Mouse (Mus musculus) frontal cortex, postnatal 25 days (tissue): ENCODE data around the gene Wdr70.

Source experiments
- DNase-seq, 2 experiments: peaks; one replicate each; pipeline ENCODE4 v3.0.0; 2022; ENCODE audit warnings: low spot score in 2 of 2

Wdr70 gene

DNA sequence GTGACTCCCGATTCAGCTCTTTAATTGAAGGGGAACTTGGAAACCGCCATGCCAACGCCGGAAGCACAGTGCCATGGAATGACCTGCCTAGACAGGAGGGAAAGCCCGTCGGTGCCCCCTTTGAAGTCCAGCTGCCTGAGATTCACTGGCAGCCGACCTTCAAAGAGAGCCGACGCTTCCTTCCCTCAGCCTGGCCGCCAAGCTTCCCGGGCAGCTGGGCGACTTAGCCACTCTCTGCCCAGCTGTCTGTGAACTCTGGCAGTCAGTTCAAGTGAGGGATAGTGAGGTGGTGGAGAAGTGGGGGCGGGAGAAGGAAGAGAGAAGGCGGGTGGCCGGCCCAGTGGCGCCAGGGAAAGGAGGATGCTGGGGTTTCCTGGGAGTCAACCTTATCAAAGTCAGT lies 164.9 kb downstream of the Wdr70 start:
- no peak for DNase-seq

DNA sequence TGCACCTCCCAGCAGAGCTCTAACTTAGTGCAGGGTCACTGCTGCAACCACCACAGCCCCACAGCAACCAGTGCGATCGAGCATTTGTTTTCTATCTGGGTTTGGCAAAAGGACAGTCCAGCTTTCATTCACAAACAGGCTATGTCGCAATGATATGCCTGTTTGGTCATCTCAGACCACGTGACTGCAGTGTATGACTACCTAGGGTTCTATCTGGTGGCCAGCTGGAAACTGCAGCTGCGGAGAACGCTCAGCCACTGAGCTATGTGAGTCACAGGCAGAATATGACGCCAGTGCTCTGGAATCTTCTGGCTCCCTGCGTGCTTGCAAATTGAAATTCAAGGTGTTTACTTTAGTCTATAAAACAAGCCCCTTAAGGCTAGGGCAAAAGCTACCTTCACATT lies 167.4 kb downstream of the Wdr70 start:
- no peak for DNase-seq

DNA sequence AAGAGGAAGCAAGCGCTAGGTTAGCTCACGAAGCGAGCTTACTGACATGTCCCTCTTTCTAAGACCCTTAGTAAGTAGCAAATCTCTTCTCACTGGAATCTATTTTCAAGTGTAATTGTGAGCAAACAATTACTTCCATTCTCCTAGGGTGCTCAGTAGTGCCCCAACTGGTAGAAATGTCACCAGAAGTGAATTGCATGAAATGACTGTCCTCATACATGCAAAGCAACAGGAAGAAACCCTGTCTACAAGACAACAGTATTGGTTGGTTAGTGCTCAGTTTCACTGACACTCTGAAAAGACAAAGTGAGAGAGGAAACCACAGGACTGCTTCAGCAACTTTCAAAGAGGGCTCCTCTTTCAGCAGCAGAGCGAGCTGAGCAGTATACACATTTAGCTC lies 173.6 kb downstream of the Wdr70 start:
- no peak for DNase-seq

DNA sequence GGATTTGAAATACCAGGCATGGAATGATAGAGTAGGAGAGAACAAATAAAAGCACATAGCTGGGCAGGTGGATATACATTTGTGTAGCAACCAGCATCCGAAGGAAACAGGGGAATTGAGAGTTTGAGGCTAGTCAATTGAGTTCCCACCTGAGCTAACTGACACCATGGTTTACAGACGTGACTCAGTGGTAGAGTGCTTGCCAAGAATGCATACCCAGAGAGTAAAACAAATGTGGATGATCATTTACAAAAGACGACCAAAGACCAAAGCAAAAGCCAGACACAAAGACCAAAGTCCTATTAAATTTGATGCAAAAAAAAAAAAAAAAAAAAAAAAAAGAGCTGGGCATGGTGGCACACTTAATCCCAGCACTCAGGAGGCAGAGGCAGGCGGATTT lies 175.7 kb downstream of the Wdr70 start:
- no peak for DNase-seq

DNA sequence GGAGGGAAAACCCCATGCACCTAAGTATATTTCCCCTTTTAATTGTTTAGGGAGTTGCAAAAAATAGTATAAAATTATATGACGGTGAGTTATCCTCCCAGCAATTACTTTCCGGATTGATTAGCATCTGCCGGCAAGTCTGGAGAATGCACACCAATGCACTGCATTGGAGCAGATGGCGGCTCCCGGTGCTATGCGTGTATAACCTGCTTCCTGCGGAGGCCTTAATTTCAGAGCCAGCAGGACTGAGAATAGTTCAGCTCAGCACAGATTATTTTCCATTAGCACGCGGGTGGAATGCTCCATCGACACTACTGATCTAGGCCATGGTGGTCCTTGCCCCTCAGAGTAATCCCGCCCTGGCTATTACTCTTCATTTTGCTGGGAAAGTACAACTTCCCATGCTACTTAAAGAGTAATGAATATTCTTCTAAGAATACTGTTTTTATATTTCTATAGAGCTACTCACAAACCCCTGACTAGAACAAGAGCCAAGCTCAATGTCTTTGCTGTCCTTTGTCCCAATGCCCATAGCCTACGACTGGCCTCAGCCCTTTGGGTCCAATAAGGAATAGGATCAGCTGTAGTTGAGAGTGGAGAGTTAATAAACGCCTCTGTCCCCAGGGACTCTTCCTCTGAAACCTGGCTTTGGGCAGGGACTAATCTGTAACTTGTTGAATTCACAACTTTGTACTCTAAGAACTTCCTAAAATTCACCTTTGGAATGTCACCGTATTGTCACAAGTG lies 176.5 kb downstream of the Wdr70 start:
- DNase-seq: no peak

DNA sequence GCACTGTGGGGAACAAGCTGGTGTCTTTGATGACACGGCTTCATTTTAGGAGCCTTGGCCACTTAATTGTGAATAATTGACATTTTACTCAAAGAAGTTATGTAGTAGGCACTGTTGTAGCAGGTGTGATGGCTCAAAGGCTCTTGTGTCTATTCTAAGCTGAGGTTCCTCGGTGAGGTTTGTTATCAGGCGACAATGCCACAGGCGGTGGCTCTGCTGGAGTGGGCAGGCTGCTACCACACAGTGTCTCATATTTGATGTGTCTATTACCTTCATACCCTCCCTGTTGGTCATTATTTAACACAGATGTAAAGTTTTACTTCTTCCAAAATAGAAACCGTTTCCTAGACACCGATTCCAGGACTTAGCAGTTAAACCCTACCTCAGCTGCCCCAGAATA lies 177.9 kb downstream of the Wdr70 start:
- no peak for DNase-seq

DNA sequence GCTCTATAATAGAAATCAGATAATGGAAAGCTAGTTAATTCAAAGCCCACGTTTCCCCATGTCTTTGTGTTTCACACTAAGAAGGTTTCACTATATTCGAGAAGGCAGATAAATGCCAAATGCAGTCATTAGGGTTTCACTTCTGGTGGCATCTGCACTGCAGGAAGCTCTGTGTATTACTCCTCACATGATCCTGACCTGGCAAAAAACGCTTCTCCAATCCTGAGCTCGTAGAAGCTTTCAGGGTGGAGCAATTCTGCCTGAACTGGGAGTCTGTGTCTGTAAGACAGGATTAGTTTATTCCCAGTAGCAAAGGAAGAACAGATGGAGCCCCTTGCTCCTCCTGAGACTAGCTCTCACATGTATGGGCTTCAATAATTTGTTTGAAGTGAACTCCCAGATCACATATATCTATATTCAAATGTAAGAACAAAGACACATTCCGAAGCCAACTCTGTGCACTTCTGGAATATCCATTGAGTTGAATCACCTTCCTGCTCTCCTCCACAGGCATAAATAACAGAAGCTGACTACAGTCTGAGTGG lies 192.4 kb downstream of the Wdr70 start:
- no peak for DNase-seq

DNA sequence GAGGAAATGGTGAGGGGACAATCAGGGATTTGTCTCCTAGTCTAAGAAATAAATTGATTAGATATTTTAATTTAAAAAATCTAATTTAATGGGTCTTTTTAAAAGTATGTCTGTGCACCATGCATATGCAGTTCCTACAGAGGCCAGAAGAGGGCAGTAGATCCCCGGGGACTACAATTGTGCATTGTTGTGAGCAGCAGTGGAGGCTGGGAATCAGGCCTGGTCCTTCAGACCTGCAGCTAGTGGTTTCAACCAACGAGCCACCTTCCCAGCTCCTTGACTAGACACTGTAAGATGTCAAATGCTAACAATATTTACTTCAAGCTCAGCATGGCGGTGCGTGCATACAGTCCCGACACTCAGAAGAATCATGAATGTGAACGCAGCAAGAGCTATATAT lies 199.7 kb downstream of the Wdr70 start:
- no peak for DNase-seq

DNA sequence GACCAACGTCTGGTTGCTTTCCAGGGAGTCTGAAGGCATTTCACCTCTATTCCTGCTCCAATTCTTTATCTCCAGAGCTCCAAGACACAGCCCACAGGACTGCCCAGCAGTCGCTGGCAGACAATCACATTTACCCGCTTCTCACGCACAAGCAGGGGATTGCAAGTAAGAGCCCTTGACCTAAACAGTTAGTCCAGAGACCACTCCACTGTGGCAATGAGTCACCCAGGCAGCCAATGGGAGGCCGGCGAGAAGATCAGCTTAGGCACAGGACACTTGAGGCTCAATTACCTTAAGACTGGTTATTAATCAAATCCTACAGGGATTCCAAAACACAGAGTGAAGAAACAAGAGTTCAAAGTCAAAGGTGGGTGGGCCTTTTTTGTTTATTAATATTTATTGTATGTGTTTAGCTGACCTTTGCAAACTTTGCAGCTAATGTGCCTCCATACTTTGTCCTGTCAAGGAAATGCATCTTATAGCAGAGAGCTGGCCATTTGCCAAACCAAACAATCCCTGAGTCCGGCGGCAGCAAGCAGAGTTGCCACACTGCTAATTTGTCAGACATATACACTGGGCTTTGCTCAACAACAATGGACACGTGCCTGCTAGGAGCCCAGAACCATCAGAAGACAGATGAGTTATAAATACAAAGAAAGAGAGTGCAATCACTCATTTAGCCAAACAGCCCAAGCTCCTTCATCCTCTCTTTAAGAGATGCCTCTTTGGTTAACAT lies 207.3 kb downstream of the Wdr70 start:
- DNase-seq: no peak

DNA sequence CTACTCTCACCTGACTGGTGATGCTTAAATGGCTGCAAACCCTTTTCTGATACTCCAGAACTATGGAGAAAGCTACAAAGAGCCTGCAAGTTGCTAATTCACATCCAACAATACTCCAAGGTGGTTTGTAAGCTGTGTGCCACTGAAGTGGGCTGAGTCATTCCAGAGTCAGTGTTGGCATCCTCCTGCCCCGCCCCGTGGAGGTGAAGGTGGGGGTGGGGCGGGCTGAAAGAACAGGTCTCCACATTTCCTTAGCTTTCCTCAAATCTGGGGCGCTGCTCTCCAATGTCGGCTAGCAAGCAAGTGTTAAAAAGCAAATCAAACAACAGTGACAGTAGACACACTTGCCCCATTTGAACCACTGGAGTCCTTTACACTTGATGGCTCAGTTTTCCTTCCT lies 208.7 kb downstream of the Wdr70 start:
- no peak for DNase-seq

DNA sequence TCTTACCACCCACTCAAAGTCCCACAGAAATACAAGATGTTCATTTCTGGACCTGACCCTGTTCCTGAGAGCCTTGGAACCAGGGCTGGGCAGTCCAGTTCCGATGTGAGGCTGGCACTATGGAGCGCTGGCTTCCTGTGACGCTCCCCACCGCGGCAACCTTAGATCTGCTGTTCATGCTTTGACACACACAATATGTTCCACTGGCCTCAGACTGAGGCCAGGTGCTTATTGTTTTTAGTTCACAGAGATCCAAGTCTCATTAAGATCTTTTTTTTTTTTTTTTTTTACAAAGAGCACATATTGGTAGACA lies 209.7 kb downstream of the Wdr70 start:
- DNase-seq: no peak

DNA sequence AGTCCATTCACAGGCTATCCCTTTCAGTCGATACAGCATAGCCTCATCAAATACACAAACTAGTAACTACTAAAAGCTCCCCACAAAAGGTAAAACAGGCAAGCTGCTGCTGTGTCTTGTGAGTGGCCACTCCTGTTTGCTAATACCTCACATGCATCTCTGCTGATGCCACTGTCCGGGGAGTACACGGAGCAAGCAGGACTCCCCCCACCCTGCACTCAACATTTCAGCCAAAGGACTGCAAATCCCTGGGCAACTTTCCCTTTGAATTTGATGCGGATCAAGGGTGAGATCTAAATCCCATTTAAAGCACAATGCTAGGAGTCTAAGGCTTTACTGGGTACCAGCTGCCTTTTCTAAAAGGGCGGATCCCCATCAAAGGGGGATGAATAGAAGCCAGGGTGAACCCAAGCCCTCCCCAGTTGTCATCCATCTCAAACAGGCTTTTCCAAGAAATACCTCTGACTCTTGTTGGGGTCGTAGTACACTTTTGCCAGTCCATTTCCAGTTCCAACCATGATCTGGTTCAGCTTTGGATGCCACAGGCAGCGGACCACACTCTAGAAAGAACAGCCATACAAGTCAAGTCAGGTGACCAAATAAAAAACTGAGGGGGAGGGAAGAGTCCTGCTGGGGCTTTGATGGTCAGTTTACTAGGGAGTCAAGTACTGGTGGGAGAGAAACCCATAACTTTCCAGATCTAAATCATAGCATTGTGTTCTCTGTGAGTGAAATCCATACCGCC lies 210.2 kb downstream of the Wdr70 start:
- DNase-seq: no peak

DNA sequence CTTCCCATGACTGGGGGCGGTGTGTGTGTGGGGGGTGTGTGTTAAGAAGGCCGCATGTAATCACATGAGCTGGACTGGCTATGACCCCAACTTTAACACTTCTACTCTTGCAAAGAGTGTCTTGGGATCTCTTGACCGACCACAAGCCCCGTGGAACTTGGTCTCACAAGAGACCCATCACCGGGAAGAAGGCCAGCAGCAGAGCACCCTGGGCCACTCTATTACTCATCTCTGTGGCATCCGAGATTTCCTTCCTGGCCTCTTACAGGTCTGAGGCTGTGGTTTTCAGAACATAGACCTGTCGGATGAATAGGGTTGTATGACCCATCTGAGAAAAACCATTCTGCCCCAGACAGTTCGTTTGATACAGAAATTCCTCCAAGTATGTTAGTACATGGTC lies 212.4 kb downstream of the Wdr70 start:
- DNase-seq: no peak

DNA sequence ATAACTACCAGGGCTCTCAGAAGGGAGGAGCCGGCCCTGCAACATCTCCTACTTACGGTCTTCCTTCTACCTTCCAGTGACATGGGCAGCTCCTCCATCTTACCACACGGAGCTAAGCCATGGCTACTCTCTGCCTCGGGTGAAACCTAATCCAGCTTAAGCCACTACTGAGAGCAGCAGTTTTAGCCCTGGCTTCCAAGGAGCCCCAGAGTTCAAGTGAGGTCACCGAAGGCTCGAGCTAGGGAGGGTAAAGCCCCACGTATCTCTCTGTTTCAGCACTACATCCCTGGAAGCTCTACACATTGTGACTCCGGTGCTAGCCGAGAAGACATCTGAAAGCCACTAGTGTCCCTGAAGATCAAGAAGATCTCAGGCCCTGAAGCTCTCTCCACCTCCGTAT lies 213.9 kb downstream of the Wdr70 start:
- no peak for DNase-seq

DNA sequence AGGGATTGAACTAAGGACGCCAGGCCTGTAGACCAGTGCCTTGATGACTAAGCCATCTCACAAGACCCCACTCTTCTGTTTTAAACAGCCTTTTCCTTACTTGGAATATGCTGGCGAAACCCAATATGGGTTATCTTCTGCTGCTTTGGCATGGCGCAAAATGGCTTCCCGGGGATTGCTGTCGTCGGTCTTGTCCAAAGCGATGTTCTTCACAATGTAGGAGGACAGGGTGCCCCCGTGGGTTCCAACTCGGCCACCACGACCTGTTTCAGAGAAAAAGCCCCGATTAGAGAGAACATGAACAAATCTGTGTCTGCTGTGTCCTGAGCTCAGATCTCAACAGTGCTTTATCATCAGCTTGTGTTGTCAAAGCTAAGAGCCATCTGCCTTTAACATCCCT lies 214.8 kb downstream of the Wdr70 start:
- DNase-seq: no peak

DNA sequence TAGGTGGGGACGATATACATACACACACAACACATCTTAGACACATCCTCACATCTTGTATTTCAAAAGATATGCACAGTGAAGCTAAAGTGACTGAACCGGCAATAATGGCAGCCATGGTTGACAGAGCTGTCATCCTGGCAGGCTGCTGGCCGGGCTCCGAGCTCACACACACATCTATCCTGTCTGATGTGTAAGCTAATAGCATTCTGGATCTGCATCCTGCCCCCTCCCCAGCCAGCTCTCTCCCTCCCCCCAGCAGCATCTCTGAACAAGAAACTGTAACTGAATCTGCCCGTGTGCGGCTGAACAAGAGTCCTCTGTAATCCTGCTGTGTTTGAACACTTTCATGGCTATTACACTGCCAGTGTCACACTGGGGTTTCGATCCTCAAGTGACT lies 219.1 kb downstream of the Wdr70 start:
- no peak for DNase-seq

DNA sequence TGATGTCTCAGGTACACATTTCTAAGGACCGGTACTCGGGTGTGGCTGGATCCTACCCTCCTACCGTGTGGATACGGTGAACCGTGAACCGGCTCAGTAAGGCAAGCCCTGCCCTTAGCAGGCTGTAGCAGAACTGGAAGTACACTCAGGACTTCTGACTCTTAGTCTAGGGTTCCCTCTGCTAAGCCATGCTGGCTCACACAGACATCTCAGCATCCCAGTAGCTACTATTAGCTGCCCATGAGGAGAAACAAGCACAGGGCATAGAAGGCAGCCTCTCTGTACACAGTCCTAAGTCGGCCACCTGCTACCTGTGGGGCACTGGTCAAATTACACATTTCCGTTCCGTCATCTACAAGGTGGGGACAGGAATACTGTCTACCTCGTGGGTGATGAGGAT lies 220.1 kb downstream of the Wdr70 start:
- no peak for DNase-seq

DNA sequence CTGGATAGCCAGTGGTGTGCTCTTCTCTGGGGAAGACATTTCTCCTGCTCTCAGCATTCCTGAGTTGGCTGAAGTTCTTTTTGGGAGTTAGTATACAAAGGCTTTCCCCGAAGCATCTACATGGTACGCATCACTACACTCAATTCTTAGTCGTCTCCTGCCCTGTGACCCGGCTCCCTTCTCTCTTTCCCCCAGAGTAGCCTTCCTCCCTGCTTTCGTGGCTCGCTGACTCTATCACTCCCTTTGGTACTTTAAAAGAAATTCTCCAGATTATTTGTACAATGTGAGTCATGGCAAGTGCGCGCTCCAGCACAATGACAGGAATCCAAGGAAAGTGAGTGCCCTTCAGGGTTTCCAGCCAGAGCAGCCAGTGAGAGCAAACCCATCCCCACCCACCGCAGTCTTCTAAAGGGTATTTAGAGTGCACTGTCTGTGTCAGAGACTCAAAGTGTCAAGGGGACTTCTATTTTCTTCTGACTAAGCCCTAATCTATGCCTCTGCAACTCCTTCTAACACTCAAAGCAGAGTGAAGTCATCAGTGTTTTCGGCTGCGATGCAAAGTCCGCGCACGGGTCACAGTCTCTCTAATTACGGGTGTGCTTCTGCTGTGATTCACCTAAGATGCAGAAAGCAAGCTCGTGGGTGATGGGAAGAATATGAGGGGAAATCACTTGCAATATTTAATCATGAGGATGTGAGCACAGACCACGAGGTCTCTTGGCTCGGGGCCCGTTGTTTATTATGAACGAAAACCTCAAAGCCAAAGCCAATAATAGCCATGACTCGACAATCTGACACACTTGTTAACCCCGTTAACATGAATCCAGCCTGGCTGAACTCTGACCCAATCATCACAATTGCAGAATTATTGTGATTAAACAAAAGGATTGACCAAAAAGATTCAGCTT lies 221.2 kb downstream of the Wdr70 start:
- no peak for DNase-seq

DNA sequence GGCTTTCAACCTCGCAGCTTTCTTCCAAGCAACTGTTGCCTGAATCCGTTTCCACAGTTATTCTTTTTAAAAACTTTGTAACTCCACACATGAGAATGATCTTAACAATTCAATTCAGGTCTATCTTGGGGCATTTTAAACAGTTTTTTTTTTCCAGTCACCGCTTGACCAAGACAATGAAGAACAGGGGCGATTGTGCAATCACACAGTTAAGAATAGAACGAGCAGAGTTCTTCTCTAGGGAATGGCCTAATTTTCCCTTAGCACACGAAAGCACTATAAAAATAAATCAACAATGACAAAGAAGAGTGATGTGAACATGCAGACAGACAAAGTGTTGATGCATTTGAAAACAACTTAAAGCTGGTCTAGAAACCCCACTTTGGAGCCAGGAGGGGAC lies 223.1 kb downstream of the Wdr70 start:
- no peak for DNase-seq

DNA sequence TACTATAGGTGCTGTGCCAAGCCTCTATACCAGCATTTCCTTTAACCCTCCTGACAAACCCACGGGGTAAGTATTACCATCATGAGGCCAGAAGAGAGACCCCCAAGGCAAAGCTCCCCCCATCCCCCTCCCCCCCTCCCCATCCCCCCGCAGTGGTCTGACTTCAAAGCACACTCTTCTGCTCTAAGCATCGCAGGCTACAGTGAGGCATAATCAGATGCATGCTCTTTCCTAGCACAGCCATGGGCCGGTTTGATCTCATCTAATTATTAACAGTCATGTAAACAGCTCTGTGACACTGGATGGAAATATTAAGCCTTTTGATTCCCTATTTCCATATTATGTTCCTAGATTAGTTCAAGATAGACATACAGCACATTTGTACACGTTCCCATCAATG lies 226.5 kb downstream of the Wdr70 start:
- no peak for DNase-seq

DNA sequence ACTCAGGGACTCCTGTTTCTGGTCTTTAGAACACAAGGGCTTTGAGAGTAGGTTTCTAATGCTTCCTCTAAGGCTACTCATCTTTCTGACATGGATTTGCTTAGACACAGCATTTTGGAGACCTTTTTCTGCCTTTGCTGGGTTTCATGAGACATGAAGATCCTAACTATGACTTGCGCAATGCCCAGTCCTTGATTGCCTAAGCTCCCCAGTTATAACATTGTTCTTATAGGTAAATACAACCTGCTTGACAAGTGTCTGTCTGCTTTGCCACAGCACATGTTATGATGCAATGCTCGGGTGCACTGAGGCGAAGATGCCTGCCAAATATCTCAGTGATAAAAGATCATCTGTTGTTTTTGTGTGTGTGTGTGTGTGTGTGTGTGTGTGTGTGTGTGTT lies 233.7 kb downstream of the Wdr70 start:
- DNase-seq: no peak

DNA sequence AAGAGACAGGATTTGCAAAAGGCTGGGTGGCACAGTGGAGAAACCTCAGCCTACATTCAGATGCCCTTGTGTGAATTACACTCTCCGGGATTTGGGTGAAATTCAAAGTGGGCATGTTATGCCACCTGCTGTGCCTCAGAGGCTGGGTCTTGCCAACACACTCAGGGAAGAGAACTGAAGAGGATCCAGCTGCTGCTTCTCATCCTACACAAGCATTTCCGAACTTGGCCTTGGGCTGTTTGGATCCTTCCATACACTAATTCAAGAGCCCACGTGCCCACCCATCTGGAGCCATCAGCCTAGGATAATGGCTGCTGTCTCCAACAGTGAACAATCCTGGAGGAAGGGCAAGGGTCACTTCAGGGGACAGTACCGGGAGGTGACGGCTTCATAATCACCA lies 235.7 kb downstream of the Wdr70 start:
- DNase-seq: no peak
